Mouse (Mus musculus) C2C12 (cell line): Measurements from ENCODE around the gene Fkrp.

Experiments used
- CEBPB ChIP-seq: IDR thresholded peaks from one replicate; pipeline ENCODE4 v1.6.1; 2011; ENCODE audit warnings: low read depth, mild to moderate bottlenecking, control low read depth, moderate library complexity
- CTCF ChIP-seq: IDR thresholded peaks from one replicate; pipeline ENCODE4 v1.5.1; 2011; ENCODE audit not compliant: control insufficient read depth, insufficient read depth, insufficient read length
- FOSL1 ChIP-seq: IDR thresholded peaks from one replicate; pipeline ENCODE4 v1.8.0; 2011; ENCODE audit warnings: mild to moderate bottlenecking, low read length; ENCODE audit not compliant: poor library complexity, insufficient read depth, severe bottlenecking
- MAX ChIP-seq: IDR thresholded peaks from one replicate; pipeline ENCODE4 v1.6.1; 2011; ENCODE audit warnings: mild to moderate bottlenecking, control low read depth
- MYOG ChIP-seq: IDR thresholded peaks from one replicate; pipeline ENCODE4 v1.6.1; 2011; ENCODE audit not compliant: control insufficient read depth, insufficient read length; ENCODE audit errors: extremely low read depth
- USF1 ChIP-seq: IDR thresholded peaks from one replicate; pipeline ENCODE4 v1.6.1; 2011; ENCODE audit warnings: low read depth, mild to moderate bottlenecking, control low read depth, moderate library complexity

DNA sequence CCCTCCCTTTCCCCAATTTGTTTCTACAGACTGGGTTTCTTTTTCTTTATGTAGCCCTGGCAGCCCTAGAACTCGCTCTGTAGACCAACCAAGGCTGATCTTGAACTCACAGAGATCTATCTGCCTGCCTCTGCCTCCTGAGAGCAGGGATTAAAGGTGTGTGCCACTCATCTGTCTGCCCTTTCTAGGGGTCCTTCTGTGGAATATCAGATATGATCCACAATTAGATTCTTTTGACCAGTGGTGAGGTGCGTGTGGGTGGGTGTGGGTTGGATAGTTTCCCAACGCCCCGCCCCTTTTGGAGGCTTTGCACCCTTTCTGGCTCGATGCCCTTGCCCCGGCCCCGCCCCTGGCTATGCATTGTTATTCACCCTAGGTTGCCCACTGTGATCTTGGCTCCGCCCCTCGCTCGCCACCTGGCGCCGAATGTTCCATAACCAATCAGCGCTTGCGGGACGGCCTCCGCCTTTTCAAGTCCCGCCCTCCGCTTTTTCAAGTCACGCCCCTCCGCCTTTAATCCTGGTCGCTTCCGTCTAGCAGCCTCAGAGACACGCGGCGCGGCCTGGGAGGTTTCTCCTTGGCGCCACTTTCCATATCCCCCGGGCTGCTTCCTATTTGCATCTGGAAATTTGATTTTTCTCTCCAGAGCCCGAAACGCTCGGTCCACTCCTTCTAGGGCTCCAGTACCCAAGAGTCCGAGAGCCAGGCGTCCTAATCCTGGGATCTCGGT is 35.5 kb downstream of the Fkrp start, which contains the start of gene Slc1a5:
- no peak for TF ChIP-seq CTCF
- TF ChIP-seq USF1: no peak
- no peak for TF ChIP-seq MAX
- TF ChIP-seq CEBPB: no peak
- no peak for TF ChIP-seq MYOG
- TF ChIP-seq FOSL1: no peak
